Mouse (Mus musculus) embryo, embryonic 11.5 days (tissue): ENCODE measurements around the gene Capn2.

Source experiments
- DNase-seq: peaks from one replicate; pipeline ENCODE4 v3.0.0-alpha.2; 2012; ENCODE audit warnings: low read depth, low spot score

The Capn2 gene

GRCm38 (mm10) chr1:182461813-182462212, 55.6 kb downstream of the Capn2 start:
- no peak for DNase-seq

- DNase-seq: no peak
Measured at GRCm38 (mm10) chr1:182461261-182461660, 56.1 kb downstream of the Capn2 start.

GRCm38 (mm10) chr1:182460291-182461244, 56.8 kb downstream of the Capn2 start:
- no peak for DNase-seq

GRCm38 (mm10) chr1:182459436-182459835, 58.0 kb downstream of the Capn2 start:
- no peak for DNase-seq

GRCm38 (mm10) chr1:182458556-182458955, 58.9 kb downstream of the Capn2 start:
- no peak for DNase-seq

- no peak for DNase-seq
Measured at GRCm38 (mm10) chr1:182455080-182455479, 62.3 kb downstream of the Capn2 start.

GRCm38 (mm10) chr1:182452473-182452872, 64.9 kb downstream of the Capn2 start:
- no peak for DNase-seq

- DNase-seq: no peak
Measured at GRCm38 (mm10) chr1:182448276-182449035, 69.0 kb downstream of the Capn2 start.

- DNase-seq: no peak
Measured at GRCm38 (mm10) chr1:182444116-182444515, 73.3 kb downstream of the Capn2 start.

- DNase-seq: no peak
Measured at GRCm38 (mm10) chr1:182441791-182442473, 75.5 kb downstream of the Capn2 start.

GRCm38 (mm10) chr1:182439546-182440222, 77.7 kb downstream of the Capn2 start:
- no peak for DNase-seq

GRCm38 (mm10) chr1:182436746-182437145, 80.7 kb downstream of the Capn2 start:
- no peak for DNase-seq

- no peak for DNase-seq
Measured at GRCm38 (mm10) chr1:182432059-182432458, 85.3 kb downstream of the Capn2 start.

GRCm38 (mm10) chr1:182430676-182431075, 86.7 kb downstream of the Capn2 start:
- no peak for DNase-seq

- DNase-seq: no peak
Measured at GRCm38 (mm10) chr1:182429826-182430225, 87.6 kb downstream of the Capn2 start.

GRCm38 (mm10) chr1:182427426-182427825, 90.0 kb downstream of the Capn2 start:
- DNase-seq: no peak

- DNase-seq: no peak
Measured at GRCm38 (mm10) chr1:182426444-182426843, 91.0 kb downstream of the Capn2 start.

- DNase-seq: no peak
Measured at GRCm38 (mm10) chr1:182425176-182425575, 92.2 kb downstream of the Capn2 start.

- DNase-seq: no peak
Measured at GRCm38 (mm10) chr1:182424274-182424673, 93.1 kb downstream of the Capn2 start.

- DNase-seq: no peak
Measured at GRCm38 (mm10) chr1:182419481-182419880, 97.9 kb downstream of the Capn2 start.
